Mouse (Mus musculus) hindbrain, postnatal 0 days (tissue): ENCODE results near the gene Cflar. TPM values are rescaled to one million over a fixed set of nuclear protein-coding genes. Genes with fewer than 3 reads are reported as not detected.
"Not testable (repeated sequence)": the region's sequence is repeated elsewhere in the genome, so short reads cannot be mapped to it uniquely, and the experiment has no call there.

Source experiments
- ATAC-seq: fragments of 200-750 bp; cut with Nextera tagmentation; 2 replicates; pipeline ENCODE4 v1.8.0; 2017; ENCODE audit warnings: mild to moderate bottlenecking, moderate TSS enrichment, moderate library complexity
- DNase-seq: peaks from one replicate; pipeline ENCODE4 v3.0.0-alpha.2; 2015; ENCODE audit warnings: low spot score
- H3K27ac ChIP-seq: fragments of 300-500 bp; sonication (generic); 2 replicates; pipeline ENCODE4 v1.5.1; 2014; ENCODE audit warnings: mild to moderate bottlenecking
- H3K27me3 ChIP-seq: fragments of 300-500 bp; sonication (generic); 2 replicates; pipeline ENCODE4 v1.6.1; 2014; ENCODE audit warnings: low read length, mixed read lengths; ENCODE audit not compliant: insufficient read depth
- H3K36me3 ChIP-seq: fragments of 300-500 bp; sonication (generic); 2 replicates; pipeline ENCODE4 v1.6.1; 2014; ENCODE audit warnings: low read length, mixed read lengths; ENCODE audit not compliant: insufficient read depth
- H3K4me1 ChIP-seq: fragments of 300-500 bp; sonication (generic); 2 replicates; pipeline ENCODE4 v1.6.1; 2014; ENCODE audit warnings: antibody characterized with exemption, low read length, mixed read lengths; ENCODE audit not compliant: insufficient read depth
- H3K4me2 ChIP-seq: fragments of 300-500 bp; sonication (generic); 2 replicates; pipeline ENCODE4 v1.6.1; 2014; ENCODE audit warnings: low read depth, mild to moderate bottlenecking, low read length, moderate library complexity, mixed read lengths
- H3K4me3 ChIP-seq: fragments of 300-500 bp; sonication (generic); 2 replicates; pipeline ENCODE4 v1.5.1; 2014; ENCODE audit warnings: low read length
- H3K9ac ChIP-seq: fragments of 300-500 bp; sonication (generic); replicated peaks from 2 replicates; pipeline ENCODE4 v1.6.1; 2014; ENCODE audit warnings: mild to moderate bottlenecking, low read length, moderate library complexity, mixed read lengths
- H3K9me3 ChIP-seq: fragments of 300-500 bp; sonication (generic); 2 replicates; pipeline ENCODE4 v1.6.1; 2016; ENCODE audit warnings: low read length, mixed read lengths
- CTCF ChIP-seq: IDR thresholded peaks from 2 replicates; pipeline ENCODE4 v1.5.1; 2016; ENCODE audit warnings: antibody characterized with exemption, control low read depth, low read depth
- WGBS: fragments of 180-500 bp; shearing (Covaris S2); extraction: QIAGEN DNeasy Blood & Tissue Kit; methylation state at CpG from one replicate; pipeline ENCODE4 v1.1.7; 2014; 5-methylcytosine and 5-hydroxymethylcytosine counted together
- polyA plus RNA-seq: library from polyadenylated mRNA; unstranded; fragments of >200 nt; fragmentation: Nextera tagmentation; extraction: Ambion mirVana; gene quantifications from 2 replicates; pipeline ENCODE4 v1.2.1, GENCODE M21; 2015
- total RNA-seq: library from RNA; depleted of rRNA; stranded (reverse); fragments of >200 nt; gene quantifications from 2 replicates; pipeline ENCODE4 v1.2.3, GENCODE M21; 2014

Cflar gene
- total and polyA plus RNA-seq, 2 experiments from 2014 or later, result 22.4 to 24.4 TPM

GRCm38 (mm10) chr1:58795291-58796058 is 84.2 kb downstream of the Cflar start, which contains the start of gene Casp8:
Gene Casp8 (plus strand): TSS chr1:58795374.
- Histone ChIP-seq H3K4me2 (peak within 1 kb of the TSS; percentile 78), H3K9me3 (no peaks in the 10 kb centered on the region), H3K27ac (peak within 1 kb of the TSS; percentile 59; the same call in 1 of the 2 replicates), H3K27me3 (no peaks in the 10 kb centered on the region), H3K4me1 (no peaks in the 10 kb centered on the region), H3K9ac (peak within 1 kb of the TSS; percentile 51), H3K36me3 (no peaks in the 10 kb centered on the region), H3K4me3 (peak within 1 kb of the TSS; percentile 47)
- DNase-seq (peak; percentile 36), ATAC-seq (peak; percentile 74)
- 2% methylated on average over 42 of the region's 42 CpGs for WGBS
- no peak for TF ChIP-seq CTCF

GRCm38 (mm10) chr1:58796059-58796363 is 84.7 kb downstream of the Cflar start:
- peak overlapping the region; percentile 78 for H3K4me2 ChIP-seq
- TF ChIP-seq CTCF, result no peak
- peak overlapping the region; percentile 47 for H3K4me3 ChIP-seq
- 11% methylated on average over 3 of the region's 3 CpGs for WGBS
- H3K27me3 ChIP-seq, result no peaks in the 10 kb centered on the region
- ATAC-seq, result no peak
- H3K4me1 ChIP-seq, result no peaks in the 10 kb centered on the region
- no peaks in the 10 kb centered on the region for H3K9me3 ChIP-seq
- 0 out of 2 replicates have a peak overlapping the region, but pooled peaks have one; percentile 59 for H3K27ac ChIP-seq
- H3K9ac ChIP-seq, result peak overlapping the region; percentile 51
- DNase-seq, result no peak
- H3K36me3 ChIP-seq, result no peaks in the 10 kb centered on the region

GRCm38 (mm10) chr1:58796853-58797252 is 85.5 kb downstream of the Cflar start:
- 83% methylated on average over 4 of the region's 4 CpGs for WGBS
- TF ChIP-seq CTCF, result no peak
- ATAC-seq (no peak), DNase-seq (no peak)
- Histone ChIP-seq H3K4me2 (no peak overlapping the region), H3K36me3 (no peaks in the 10 kb centered on the region), H3K4me1 (no peaks in the 10 kb centered on the region), H3K4me3 (no peak overlapping the region), H3K27me3 (no peaks in the 10 kb centered on the region), H3K9ac (no peak overlapping the region), H3K9me3 (no peaks in the 10 kb centered on the region), H3K27ac (no peak overlapping the region)

- DNase-seq (no peak), ATAC-seq (no peak)
- Histone ChIP-seq H3K9ac (no peak overlapping the region), H3K36me3 (no peaks in the 10 kb centered on the region), H3K4me2 (no peak overlapping the region), H3K27ac (no peak overlapping the region), H3K4me3 (no peak overlapping the region), H3K9me3 (no peaks in the 10 kb centered on the region), H3K4me1 (no peaks in the 10 kb centered on the region), H3K27me3 (no peaks in the 10 kb centered on the region)
- no peak for TF ChIP-seq CTCF
- 86% methylated on average over 2 of the region's 2 CpGs for WGBS
These were observed 86.1 kb downstream of the Cflar start for GRCm38 (mm10) chr1:58797370-58797769.

GRCm38 (mm10) chr1:58798911-58799310 is 87.6 kb downstream of the Cflar start:
- Histone ChIP-seq H3K4me1 (no peaks in the 10 kb centered on the region), H3K27ac (no peak overlapping the region), H3K4me3 (no peak overlapping the region), H3K9me3 (no peaks in the 10 kb centered on the region), H3K36me3 (no peaks in the 10 kb centered on the region), H3K27me3 (no peaks in the 10 kb centered on the region), H3K9ac (no peak overlapping the region), H3K4me2 (no peak overlapping the region)
- WGBS, result 98% methylated on average over 4 of the region's 4 CpGs
- DNase-seq (no peak), ATAC-seq (no peak)
- no peak for TF ChIP-seq CTCF

GRCm38 (mm10) chr1:58800644-58801043 is 89.3 kb downstream of the Cflar start:
- H3K4me2 ChIP-seq, H3K9ac ChIP-seq, H3K4me1 ChIP-seq, H3K9me3 ChIP-seq, ATAC-seq, H3K27me3 ChIP-seq, H3K4me3 ChIP-seq, H3K27ac ChIP-seq, H3K36me3 ChIP-seq, DNase-seq: not testable (repeated sequence)
- 61% methylated on average over 7 of the region's 7 CpGs for whole genome bisulfite sequencing

- no peak overlapping the region for H3K4me2 ChIP-seq
- no peak overlapping the region for H3K27ac ChIP-seq
- no peaks in the 10 kb centered on the region for H3K36me3 ChIP-seq
- H3K4me3 ChIP-seq, result no peak overlapping the region
- no peaks in the 10 kb centered on the region for H3K4me1 ChIP-seq
- H3K9me3 ChIP-seq, result no peaks in the 10 kb centered on the region
- no peak for TF ChIP-seq CTCF
- no peak for ATAC-seq
- WGBS, result 92% methylated on average over 8 of the region's 8 CpGs
- no peak for DNase-seq
- H3K27me3 ChIP-seq, result no peaks in the 10 kb centered on the region
- no peak overlapping the region for H3K9ac ChIP-seq
These were observed 90.4 kb downstream of the Cflar start for GRCm38 (mm10) chr1:58801558-58802285.
